Mouse (Mus musculus) ES-Bruce4 (cell line): ENCODE data around the gene Mad1l1. TPM values are rescaled to one million over a fixed set of nuclear protein-coding genes. Genes with fewer than 3 reads are reported as not detected.

ENCODE experiments used
- H3K27ac ChIP-seq: 2 replicates; pipeline ENCODE4 v1.5.1; 2012; ENCODE audit warnings: low read length, inconsistent platforms; ENCODE audit not compliant: insufficient read depth
- H3K27me3 ChIP-seq: 2 replicates; pipeline ENCODE4 v1.6.1; 2012; ENCODE audit warnings: mild to moderate bottlenecking, low read length, inconsistent platforms; ENCODE audit not compliant: control insufficient read depth, poor library complexity, insufficient read depth, severe bottlenecking
- H3K36me3 ChIP-seq: 2 replicates; pipeline ENCODE4 v1.6.1; 2012; ENCODE audit warnings: inconsistent platforms, mild to moderate bottlenecking, low read length, moderate library complexity; ENCODE audit not compliant: control insufficient read depth, poor library complexity, insufficient read depth, severe bottlenecking
- H3K4me1 ChIP-seq: one replicate; pipeline ENCODE4 v1.8.1; 2011; ENCODE audit warnings: low read length; ENCODE audit not compliant: control insufficient read depth, insufficient read depth
- H3K4me3 ChIP-seq: 2 replicates; pipeline ENCODE4 v1.5.1; 2011; ENCODE audit warnings: low read depth, mild to moderate bottlenecking, low read length
- H3K9ac ChIP-seq: 2 replicates; pipeline ENCODE4 v1.6.1; 2012; ENCODE audit warnings: low read depth, mild to moderate bottlenecking, inconsistent platforms; ENCODE audit not compliant: poor library complexity, severe bottlenecking
- H3K9me3 ChIP-seq: replicated peaks from 2 replicates; pipeline ENCODE4 v1.6.1; 2012; ENCODE audit warnings: mild to moderate bottlenecking, low read length, inconsistent platforms; ENCODE audit not compliant: control insufficient read depth, poor library complexity, insufficient read depth, severe bottlenecking
- CTCF ChIP-seq: IDR thresholded peaks from one replicate; pipeline ENCODE4 v1.8.1; 2011; ENCODE audit warnings: low read depth, low read length
- EP300 ChIP-seq: IDR thresholded peaks from 2 replicates; pipeline ENCODE4 v1.6.1; 2011; ENCODE audit warnings: low read depth, low read length; ENCODE audit not compliant: insufficient read depth
- POLR2A ChIP-seq: IDR thresholded peaks from one replicate; pipeline ENCODE4 v1.8.1; 2011; ENCODE audit warnings: low read length; ENCODE audit not compliant: insufficient read depth
- polyA plus RNA-seq: library from polyadenylated mRNA; stranded (reverse); fragments of >200 nt; gene quantifications from 2 replicates; pipeline ENCODE4 v1.2.4, GENCODE M21; 2011; ENCODE audit warnings: low read depth; ENCODE audit not compliant: missing spikeins, insufficient read depth, insufficient read length

Gene Mad1l1
- polyA plus RNA-seq, 1 experiment = 25.4 TPM

DNA sequence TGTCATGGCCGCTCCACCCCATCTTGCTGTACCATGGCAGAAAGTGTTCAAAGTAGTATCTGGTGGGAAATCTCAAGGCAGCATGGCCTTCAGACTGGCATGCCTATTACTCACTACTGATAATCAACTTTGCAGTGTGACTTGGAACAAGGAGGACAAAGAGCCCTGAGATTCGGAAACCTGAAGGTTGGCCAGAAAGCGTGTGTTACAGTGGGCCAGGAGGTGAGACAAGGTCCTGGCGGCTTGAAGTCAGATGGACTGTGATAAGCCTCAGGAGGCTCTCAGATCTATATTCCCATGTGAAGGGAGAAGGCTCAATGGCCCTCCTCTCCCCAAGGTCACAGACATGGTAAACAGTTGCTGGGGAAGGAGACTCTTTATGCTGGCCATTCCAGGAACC is 241.8 kb downstream of the Mad1l1 start:
- Histone ChIP-seq H3K27ac (no peak overlapping the region), H3K36me3 (no peaks in the 10 kb centered on the region; the same call in 1 of the 2 replicates)

DNA sequence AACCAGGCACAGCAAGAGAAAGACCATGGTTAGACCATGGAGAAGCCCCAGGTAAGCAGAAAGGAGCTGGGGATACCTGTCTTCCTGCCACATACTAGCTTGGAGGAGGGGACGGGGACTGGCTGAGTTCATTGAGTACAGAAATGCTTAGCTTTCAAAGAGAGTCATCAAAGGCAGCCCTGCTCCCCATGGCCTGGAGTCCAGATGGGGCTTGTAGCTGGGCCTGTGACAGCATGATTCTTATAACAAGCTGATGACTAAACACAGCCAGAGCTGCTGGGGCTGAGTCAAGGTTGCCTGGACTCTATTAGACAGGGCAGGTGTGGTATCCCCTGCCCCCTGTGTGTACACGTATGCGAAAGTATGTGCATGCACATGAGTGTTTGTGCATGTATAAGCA is 242.9 kb downstream of the Mad1l1 start:
- no peak overlapping the region for H3K27ac ChIP-seq
- H3K4me3 ChIP-seq = no peak overlapping the region
- no peaks in the 10 kb centered on the region for H3K36me3 ChIP-seq
- no peaks in the 10 kb centered on the region for H3K27me3 ChIP-seq
- no peaks in the 10 kb centered on the region for H3K9me3 ChIP-seq
- TF ChIP-seq CTCF = no peak
- TF ChIP-seq EP300 = no peak
- TF ChIP-seq POLR2A = no peak
- H3K9ac ChIP-seq = no peak overlapping the region
- H3K4me1 ChIP-seq = peaks cover 3% of the 10 kb centered on the region

More for the DNA sequence above, 241.8 kb downstream of the Mad1l1 start:
- Histone ChIP-seq H3K4me1 (peaks cover 3% of the 10 kb centered on the region), H3K9ac (no peak overlapping the region), H3K9me3 (no peaks in the 10 kb centered on the region), H3K4me3 (no peak overlapping the region), H3K27me3 (no peaks in the 10 kb centered on the region)
- TF ChIP-seq EP300 = no peak
- TF ChIP-seq POLR2A = no peak

DNA sequence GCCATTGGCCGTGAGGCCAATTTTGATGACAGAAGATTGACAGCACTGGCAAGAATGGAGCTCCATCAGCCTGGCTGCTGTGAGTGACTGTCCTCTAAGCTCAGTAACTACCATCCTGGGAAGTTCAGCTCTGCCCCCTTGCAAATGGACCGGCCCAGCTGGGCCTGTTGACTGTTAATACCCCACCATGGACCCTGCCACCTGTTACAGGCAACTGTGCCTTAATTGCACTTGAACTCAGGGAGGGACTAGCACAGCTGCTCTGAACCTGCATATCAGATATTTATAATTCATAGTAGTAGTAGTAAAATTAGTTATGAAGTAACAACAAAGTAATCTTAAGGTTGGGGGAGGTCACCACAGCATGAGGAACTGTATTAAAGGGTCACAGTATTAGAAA is 244.9 kb downstream of the Mad1l1 start:
- Histone ChIP-seq H3K9me3 (no peaks in the 10 kb centered on the region), H3K27me3 (no peaks in the 10 kb centered on the region), H3K9ac (no peak overlapping the region), H3K27ac (no peak overlapping the region), H3K4me1 (peaks cover 2% of the 10 kb centered on the region), H3K4me3 (no peak overlapping the region), H3K36me3 (no peaks in the 10 kb centered on the region)
- TF ChIP-seq EP300 (no peak), CTCF (no peak), POLR2A (no peak)

DNA sequence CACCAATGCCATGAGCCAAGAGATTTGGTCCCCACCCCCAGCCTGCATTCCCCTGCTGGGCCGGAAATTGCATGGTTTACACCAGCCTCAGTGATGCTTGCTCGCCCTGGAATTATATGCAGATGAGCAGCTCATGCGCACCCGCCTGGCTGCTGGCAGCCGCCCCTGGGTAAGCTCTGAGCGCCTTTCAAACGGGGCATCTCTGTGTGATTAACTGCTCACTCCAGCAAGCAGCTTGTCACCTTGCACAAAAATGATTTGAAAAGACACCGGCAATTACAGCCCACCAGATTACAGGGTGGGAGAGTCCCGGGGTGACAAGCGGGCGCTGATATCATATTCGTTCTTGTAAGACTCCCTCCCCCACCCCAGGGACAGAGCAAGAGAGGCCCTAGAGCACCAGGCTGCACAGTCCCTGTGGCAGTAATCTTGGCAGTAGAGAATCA is 247.7 kb downstream of the Mad1l1 start:
- Histone ChIP-seq H3K9me3 (no peaks in the 10 kb centered on the region), H3K36me3 (no peaks in the 10 kb centered on the region), H3K4me1 (peaks cover 7% of the 10 kb centered on the region), H3K9ac (no peak overlapping the region), H3K27ac (no peak overlapping the region), H3K27me3 (no peaks in the 10 kb centered on the region), H3K4me3 (no peak overlapping the region)
- no peak for TF ChIP-seq CTCF
- TF ChIP-seq EP300 = no peak
- no peak for TF ChIP-seq POLR2A

DNA sequence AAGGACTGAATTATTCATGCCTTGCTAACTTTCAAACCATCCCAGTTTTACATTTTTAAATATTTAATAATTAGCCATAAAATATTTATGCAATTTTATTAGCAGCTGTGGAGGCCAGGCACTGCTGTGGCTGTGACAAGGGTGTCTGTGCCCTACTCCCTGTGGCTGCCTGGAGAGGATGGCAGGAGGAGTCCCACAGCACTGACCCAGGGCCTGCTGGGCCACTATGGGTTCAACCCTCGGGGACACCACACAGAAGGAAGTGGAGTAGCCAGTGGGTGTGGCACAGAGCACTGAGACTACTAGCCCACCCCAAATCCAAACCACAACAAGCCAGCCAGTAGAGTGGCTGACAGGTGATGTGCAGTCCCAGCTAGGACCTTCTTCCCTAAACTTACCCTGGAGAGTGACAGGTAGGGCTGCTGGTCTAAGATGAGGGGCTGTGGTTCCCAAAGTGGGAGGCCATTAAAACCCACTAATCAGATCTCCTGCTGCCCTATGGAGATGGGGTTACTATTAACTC is 248.1 kb downstream of the Mad1l1 start:
- peaks cover 7% of the 10 kb centered on the region for H3K4me1 ChIP-seq
- H3K27ac ChIP-seq = no peak overlapping the region
- no peak overlapping the region for H3K9ac ChIP-seq
- H3K4me3 ChIP-seq = no peak overlapping the region
- no peaks in the 10 kb centered on the region for H3K27me3 ChIP-seq
- TF ChIP-seq CTCF = no peak
- H3K9me3 ChIP-seq = no peaks in the 10 kb centered on the region
- no peaks in the 10 kb centered on the region for H3K36me3 ChIP-seq

DNA sequence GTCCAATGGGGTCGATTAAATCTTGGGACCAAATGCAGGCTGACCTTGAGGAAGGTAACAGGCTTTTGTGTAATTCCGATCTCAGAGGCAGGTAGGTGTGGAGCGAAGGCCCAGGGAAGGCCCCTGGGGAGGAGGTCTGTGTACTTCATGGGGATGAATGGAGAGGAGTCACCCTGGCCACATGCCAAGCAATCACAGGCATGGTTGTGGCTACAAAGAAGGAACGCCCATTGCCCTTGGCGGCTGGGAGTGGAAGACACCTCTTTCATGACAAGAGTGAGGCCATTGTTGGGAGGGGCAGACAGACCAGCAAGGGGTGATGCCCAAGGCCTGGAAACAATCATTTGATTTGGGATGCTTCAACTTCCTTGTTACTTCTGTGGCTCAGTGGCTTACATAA is 252.8 kb downstream of the Mad1l1 start:
- H3K4me1 ChIP-seq = peaks cover 10% of the 10 kb centered on the region
- H3K36me3 ChIP-seq = no peaks in the 10 kb centered on the region
- H3K9ac ChIP-seq = no peak overlapping the region
- no peak overlapping the region for H3K27ac ChIP-seq
- H3K4me3 ChIP-seq = no peak overlapping the region
- no peaks in the 10 kb centered on the region for H3K27me3 ChIP-seq
- H3K9me3 ChIP-seq = no peaks in the 10 kb centered on the region
- TF ChIP-seq CTCF = no peak
- no peak for TF ChIP-seq POLR2A
- peak; percentile 84 for TF ChIP-seq EP300
